Mouse (Mus musculus) left cerebral cortex, postnatal 14 days (tissue): ENCODE results near the gene Trim54. TPM values are rescaled to one million over a fixed set of nuclear protein-coding genes. Genes with fewer than 3 reads are reported as not detected.
A peak's percentile ranks its signal among the peaks of the same experiment; 100 is the strongest.

Source experiments
- DNase-seq, 2 experiments: peaks; one replicate each; pipeline ENCODE4 v3.0.0; 2021 to 2022; ENCODE audit warnings: low spot score in 2 of 2, mixed read lengths in 1 of 2
- intact Hi-C: fragments of 180-260 bp; cut with DNase I; formaldehyde crosslinking; loops from one replicate; pipeline ENCODE4 v1.15.1; 2025
- long read RNA-seq, 2 experiments: library from polyadenylated mRNA; stranded (forward); transcript quantifications; one replicate each; pipeline ENCODE4 v2.0.0; 2021
- total RNA-seq, 2 experiments: library from RNA; stranded (reverse); gene quantifications; 2 replicates each; pipeline ENCODE4 v1.2.3; 2021

The Trim54 gene
- total RNA-seq, result 1 to 10 TPM; 1.9 to 2.0 TPM
- long read RNA-seq, experiment 1, partial matches to known transcripts, result 6 of 6 reads
- long read RNA-seq, experiment 1, other reads (novel, unspliced or antisense), result 0 of 6 reads
- long read RNA-seq, experiment 2, partial matches to known transcripts, result 4 of 4 reads
- long read RNA-seq, experiment 2, other reads (novel, unspliced or antisense), result 0 of 4 reads

DNA sequence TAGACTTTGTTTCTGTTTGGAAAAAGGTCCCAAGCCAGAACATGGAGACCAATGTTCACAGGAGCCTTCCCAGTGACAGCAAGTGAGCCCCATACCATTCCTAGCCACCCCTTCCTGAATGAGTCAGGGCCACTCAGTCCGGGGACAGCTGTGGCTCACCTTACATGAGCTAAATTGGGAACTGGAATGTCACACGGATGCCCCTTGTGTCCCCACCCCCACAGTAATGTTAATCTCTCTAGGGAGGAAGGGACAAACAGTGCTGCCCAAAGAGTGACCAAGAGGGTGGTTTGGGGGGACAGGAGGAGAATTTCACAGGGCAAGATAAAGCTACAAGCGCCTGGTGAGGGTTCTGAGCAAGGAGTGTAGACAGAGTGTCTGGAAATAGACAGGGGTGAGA is at the start of gene Trim54:
TSS of gene Trim54 (plus strand) at position 359 of the 400 bp plus-strand sequence.
- intact Hi-C loops, result no loop called here
- DNase-seq, result no peak

DNA sequence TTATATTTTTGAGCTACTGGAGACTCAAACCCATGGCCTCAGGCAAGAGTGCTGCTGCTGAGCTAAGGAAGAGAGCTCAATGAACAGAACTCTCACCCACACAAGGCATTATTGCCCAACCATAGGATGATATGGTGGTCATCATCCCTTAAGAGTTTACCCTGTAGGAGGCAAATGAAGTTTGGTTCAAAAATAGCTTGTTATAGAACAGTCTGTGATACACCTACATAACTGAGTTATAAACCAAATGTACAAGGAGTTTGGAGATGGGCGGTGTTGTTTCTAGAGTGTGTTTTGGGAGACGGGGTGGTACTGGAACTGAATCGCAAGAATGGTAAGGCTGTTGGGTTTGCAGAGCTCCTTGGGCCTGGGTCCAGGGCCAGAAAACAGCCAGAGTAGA is 46.7 kb upstream of the Trim54 start:
- DNase-seq, result peak in 1 of 2 experiments; percentile 55
- intact Hi-C loops, result no loop called here

DNA sequence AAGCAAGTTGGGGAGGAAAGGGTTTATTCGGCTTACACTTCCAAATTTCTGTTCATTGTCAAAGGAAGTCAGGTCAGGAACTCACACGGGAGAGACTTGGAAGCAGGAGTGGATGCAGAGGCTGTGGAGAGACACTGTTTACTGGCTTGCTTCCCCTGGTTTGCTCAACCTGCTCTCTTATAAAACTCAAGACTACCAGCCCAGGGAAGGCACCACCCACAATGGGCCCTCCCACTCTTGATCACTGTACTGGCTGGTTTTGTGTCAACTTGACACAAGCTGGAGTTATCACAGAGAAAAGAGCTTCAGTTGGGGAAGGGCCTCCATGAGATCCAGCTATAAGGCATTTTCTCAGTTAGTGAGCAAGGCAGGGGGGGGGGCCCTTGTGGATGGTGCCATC is 45.5 kb upstream of the Trim54 start:
- intact Hi-C loops, result no loop called here
- DNase-seq, result no peak

DNA sequence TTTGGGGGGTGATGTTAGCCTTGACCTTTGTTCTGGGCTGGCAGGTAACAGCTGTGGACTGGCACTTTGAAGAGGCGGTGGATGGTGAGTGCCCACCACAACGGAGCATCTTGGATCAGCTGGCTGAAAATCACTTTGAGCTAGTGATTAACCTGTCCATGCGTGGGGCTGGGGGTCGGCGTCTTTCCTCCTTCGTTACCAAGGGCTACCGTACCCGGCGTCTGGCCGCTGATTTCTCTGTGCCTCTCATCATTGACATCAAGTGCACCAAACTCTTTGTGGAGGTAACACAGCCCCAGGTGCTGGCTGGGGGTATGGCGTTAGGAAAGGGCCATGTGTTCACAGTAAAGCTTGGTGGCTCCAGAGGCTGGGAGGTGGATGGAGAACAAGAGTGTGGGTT is 44.7 kb upstream of the Trim54 start:
- DNase-seq, result no peak
- intact Hi-C loops, result no loop called here

DNA sequence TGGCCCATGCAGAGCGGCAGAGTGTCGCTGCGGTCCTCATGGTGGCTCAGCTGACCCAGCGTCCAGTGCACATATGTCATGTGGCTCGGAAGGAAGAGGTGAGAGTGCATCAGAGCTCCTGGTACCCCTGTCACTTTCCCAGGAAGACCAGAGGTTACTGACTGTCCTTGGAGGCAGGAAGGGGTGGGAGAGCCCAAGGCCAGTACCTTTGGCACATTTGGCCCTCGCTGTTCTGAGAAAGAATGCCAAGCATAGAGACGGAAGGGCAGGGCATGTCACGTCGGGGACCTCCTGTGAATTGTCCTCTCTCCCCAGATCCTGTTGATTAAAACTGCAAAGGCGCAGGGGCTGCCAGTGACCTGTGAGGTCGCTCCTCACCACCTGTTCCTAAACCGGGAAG is 43.3 kb upstream of the Trim54 start:
- intact Hi-C loops, result no loop called here
- no peak for DNase-seq

DNA sequence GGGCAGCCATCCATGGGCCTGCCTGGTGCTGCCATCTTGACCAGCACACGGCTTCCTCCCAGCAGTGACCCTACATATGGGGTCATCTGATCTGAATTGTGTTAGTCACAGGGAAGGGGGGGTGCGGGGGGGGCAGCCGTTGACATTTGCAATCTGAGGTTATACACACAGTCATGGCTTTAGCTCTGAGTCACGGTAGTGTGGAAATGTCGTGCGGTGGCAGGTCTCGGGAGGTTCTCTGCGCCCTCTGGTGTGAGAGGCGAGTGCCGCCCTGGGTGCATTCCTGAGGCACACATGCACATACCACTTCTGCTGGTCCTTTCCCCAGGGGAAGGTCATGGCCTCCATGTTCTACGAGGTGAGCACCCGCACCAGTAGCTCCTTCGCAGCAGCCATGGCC is 40.2 kb upstream of the Trim54 start:
- no peak for DNase-seq
- intact Hi-C loops, result no loop called here

DNA sequence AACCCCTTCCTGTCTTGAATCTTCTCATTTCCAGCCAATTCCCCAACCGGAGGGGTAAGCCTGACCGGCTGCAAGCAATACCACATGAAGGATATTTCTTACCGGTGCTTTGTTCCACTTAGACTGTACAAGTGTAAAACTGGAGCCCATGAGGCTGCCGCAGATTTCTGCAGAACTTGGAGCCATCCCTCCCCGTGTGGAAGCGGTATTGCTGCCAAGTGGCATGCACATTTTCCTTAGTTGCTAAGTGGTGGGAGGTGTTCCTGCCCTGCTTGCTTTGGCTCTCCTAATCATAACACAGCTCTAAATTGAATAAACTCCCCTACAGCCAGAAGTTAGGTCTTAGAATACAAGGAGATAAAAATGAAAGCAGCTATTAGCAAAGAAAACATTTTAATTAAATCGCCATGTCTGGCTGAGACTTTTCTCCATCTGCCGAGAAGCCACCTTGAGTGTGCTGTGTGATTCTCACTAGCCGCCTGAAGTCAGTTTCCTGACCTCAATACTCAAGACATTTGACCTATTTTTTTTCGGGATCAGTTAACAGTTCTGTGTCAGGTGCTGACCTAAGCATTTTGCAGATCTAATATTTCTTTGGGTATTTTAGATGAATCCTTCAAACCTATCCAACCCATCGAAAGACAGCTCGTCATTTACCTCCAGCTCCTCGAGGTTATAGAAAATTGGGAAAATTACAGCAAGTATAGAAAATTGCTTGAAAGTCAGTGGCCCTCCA is 36.3 kb upstream of the Trim54 start:
- intact Hi-C loops, result loop anchor here (5.0 kb wide), 1 partner anchor 42 kb away; no protein-coding TSS in a partner anchor
- DNase-seq, result peak; percentile 68 to 83

DNA sequence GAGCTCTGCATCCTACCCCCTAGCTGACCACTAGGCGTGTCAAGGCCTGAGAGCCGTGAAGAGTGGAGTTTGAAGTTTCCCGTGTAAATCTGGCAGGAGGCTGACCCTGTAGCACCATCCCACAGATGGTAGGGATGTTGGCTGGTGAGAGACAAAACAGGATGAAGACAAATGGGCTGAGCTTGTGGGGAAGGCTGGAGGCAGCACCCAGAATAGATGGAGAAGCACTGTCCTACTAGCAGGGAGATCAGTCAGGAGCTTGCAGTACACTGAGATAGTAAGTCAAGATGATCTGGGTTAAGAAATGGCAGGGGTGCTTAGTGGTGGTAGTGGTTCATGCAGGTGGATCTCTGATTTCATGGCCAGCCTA is 35.7 kb upstream of the Trim54 start:
- DNase-seq, result no peak
- intact Hi-C loops, result loop anchor here (5.0 kb wide), 1 partner anchor 42 kb away; no protein-coding TSS in a partner anchor

DNA sequence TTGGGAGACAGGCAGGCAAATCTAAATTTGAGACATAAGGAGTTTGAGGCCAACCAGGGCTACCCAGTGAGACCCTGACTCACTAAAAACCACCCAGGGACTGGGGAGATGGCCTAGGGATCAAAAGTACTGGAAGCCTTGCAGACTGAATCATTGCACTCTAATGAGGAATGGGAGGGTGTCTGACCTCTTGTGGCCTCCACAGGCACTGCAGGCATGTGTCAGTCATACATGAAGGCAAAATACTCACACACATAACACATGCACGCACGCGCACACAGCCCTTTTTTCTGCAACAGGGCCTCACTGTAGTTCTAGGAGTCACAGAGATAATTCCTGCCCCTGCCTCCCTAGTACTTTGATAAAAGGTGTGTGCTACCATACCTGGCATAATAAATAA is 35.1 kb upstream of the Trim54 start:
- peak; percentile 63 to 70 for DNase-seq
- intact Hi-C loops, result loop anchor here (5.0 kb wide), 1 partner anchor 41 kb away; no protein-coding TSS in a partner anchor

DNA sequence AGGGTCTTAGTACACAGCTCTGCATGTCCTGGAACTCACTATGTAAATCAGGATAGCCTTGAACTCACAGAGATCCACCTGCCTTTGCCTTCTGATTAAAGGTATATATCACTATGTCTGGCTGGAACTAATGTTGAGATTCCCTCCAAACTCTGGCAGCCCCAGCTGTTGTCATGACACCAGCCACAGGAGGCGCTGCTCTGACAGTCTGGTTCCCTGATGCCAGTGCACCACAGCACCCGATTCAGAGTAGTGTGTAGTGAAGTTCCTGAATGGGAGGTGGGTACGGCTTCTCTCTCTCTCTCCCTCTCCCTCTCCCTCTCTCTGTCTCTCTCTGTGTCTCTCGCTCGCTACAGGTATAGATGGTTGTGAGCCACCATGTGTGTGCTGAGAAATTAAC is 34.2 kb upstream of the Trim54 start:
- DNase-seq, result peak; percentile 74 to 84
- intact Hi-C loops, result loop anchor here (5.0 kb wide), 1 partner anchor 40 kb away; no protein-coding TSS in a partner anchor

DNA sequence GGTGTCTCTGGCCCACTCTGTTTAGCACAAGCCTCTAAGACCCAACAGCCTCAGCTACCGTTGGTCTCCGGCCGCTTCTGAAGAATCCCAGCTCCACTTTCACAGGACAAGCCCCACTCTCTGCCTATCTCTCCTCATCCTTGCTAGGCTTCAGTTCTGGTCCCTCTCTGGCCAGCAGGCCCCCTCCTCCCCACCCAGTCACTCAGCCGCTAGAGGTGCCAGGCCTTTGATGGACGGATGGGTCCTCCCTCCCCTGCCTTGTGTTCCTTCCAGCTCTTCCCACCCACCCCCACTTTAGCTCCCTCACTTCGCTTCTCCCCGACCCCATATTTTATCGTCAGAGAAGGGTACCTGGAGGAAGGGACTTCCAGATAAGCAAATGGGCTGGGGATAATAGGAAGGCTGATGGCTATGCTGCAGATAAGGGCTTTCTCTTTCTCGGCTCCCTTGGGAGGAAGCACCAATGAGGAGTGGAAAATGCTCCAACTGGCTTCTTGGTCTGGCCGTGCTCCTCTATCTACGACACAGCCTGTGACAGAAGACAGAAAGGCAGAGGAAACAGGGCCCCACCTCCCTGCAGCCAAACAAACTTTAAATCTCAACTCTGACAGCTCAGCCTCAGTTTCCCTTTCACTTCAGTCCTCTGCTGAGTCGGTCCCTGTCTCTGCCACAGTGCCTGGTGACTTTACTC is 33.4 kb upstream of the Trim54 start:
- no peak for DNase-seq
- intact Hi-C loops, result loop anchor here (5.0 kb wide), 1 partner anchor 39 kb away; no protein-coding TSS in a partner anchor

DNA sequence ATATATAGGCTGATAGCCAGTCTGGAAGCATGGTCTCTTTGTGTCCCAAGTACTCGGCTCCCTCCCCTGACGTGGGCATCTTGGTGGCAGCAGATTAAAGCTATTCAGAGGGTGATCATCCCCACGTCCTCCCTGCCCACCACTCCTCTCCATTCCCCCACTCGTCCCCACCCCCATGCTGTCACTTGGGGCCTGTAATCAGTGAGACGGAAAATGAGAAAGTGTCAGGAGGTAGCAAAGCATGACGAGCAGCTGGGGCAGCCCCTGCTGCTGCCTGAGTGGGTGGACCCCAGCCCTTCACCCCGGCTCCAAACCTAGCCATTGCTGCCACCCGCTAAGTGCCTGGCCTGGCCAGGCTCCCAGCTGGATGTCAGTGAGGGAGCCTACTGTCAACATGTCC is 32.6 kb upstream of the Trim54 start:
- intact Hi-C loops, result loop anchor here (5.0 kb wide), 1 partner anchor 38 kb away; no protein-coding TSS in a partner anchor
- DNase-seq, result no peak

DNA sequence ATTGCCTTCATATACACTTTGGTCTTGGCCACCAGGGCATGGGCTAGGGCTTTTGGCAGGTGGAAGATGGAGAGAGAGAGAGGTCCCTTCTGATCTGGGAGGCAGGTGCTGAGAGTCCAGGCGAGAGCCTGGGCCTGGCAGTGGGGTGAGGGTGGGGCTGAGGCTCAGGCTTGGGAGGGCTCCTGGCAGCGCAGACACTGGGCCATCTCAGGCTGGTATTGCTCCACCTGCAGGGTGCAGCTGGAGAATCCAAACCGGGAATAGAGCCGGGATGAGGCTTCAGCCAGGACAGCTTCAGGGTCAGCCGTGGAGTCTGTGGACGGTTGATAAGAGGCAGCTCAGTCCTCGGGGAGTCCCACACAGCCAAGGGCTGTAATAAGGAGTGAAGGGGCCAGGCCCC is 29.9 kb upstream of the Trim54 start:
- DNase-seq, result no peak
- intact Hi-C loops, result no loop called here

DNA sequence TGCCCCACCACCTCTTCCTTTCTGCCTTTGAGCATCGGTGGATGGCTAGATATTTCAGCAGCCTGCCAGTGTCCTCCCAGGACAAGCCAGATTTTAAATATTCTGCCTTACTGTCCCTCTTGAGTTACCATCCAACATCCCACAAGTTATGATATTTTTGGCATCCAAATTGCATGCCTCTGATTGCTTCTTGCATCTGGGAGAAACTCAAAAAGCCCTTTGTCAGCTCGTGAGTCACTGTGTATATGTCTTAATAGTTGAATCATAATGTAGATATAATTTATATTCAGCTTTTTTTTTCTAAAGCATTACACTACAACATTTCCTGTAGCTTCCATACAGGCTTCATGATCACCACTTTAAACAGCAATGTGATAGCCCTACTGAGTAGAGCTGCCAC is 29.4 kb upstream of the Trim54 start:
- intact Hi-C loops, result no loop called here
- DNase-seq, result no peak

DNA sequence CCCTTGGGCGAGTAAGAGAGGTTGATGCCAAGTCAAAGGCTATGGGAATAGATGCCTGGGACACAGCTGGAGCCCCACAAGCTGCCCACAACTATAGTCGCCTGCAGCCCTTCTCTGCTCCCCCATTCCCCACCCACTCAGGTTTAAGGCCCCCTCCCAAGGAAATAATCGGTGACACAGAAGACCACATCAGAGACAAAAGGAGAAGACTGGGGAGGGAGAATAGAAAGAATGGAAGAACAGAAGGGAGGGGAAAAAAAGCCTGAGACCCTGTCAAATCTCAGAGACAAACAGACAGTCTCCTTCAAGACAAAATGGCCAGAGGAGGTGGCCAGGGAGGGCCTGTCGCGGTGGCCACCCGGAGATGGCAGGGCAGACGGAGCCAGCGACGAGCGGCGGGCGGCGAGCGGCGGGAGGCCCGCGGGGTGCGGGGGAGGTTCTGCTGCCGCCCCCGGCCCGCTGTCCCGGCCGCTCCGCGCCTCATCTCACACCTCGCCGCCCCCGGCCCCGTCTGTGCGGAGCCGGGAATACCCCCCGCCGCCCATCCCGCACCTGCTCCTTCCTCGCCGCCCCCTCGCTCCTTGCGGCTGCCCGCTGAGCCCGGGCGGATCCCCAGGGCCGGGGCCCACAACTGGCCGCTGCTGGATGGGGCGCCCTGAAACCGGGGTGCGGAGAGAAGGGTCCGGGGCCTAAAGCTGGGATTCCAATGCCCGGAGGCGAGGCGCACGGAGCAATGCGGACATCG is 24.1 kb upstream of the Trim54 start:
- DNase-seq, result peak in 1 of 2 experiments; percentile 65
- intact Hi-C loops, result loop anchor here (5.0 kb wide), 1 partner anchor 35 kb away; no protein-coding TSS in a partner anchor

DNA sequence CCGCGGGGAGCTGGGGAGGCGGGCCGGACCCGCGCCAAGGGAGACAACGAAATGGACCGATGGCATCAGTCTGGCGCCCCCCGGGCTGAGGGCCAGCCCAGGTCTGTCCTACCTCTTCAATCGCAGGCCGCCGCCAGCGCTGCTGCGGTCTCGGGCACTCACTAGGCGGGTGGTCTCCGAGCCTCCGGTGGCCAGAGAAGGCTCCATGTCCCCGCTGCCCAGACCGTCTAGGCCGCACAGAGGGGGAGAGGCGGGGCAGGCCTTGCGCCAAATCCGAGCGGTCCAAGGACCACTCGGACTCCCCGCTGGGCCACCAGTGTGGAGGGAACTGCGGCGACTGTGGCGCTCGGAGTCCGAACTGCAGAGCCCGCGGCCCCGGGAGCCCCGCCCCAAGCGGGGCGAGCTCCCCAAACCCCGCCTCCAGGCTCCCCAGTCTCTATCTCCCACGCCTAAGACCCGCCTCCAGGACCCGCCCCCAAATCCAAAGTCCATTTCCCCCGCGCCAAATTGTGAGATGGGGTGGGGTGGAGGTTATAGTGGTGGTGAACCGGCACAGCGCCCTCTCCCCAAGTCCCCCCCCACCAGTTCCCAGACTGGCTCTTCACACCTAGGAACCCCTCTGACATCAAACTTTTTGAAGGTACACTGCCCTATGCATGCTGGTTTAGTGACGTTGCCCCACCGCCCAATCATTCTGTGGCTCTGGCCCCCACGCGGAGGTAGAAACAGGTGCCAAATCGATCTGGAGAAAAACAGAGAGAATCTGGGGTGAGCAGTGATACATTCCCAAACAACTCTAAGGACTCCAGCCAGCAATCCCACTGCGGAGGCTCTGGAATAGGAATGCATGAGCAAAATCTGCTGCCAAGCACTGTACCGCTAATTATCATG is 23.1 kb upstream of the Trim54 start:
- intact Hi-C loops, result loop anchor here (5.0 kb wide), 1 partner anchor 34 kb away; no protein-coding TSS in a partner anchor
- DNase-seq, result peak; percentile 63 to 82

DNA sequence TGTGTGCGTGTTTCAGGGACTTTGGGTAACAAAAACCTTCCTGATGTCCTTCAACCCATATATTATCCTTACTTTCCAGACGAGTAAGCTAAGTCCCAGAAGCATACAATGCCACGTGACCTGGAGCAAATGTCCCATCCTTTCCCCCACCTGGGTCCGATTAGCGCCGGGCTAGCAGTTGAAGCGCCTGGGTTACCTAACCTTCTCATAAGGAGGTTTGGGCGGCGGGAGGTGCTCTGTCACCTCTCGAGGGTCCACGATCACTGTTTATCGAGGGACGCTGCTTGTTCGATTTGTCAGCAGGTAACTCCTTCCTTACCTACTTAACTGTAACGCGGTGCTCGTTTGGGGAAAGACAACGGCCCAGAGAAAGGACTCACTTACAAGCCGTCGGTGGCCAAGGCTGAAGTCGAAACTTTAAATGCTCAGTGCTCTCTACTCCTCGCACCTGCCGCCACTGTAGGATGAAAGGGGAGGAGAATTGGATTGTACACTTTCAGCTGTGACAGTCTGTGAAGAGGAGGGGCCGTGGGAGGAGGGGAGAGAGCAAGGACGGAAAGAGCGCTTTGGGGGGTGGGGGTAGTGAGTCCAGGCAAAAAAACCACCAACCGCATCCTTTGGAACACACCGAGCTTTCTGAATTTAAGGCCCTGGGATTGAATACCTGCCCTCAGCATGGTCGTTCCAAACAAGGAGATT is 22.3 kb upstream of the Trim54 start:
- DNase-seq, result no peak
- intact Hi-C loops, result loop anchor here (5.0 kb wide), 1 partner anchor 33 kb away; no protein-coding TSS in a partner anchor
